Mouse (Mus musculus) stomach, postnatal 0 days (tissue): ENCODE data around the gene Sebox. TPM values are rescaled to one million over a fixed set of nuclear protein-coding genes. Genes with fewer than 3 reads are reported as not detected.
"Not testable (repeated sequence)": the region's sequence is repeated elsewhere in the genome, so short reads cannot be mapped to it uniquely, and the experiment has no call there.

Experiments
- ATAC-seq: fragments of 200-750 bp; cut with Nextera tagmentation; 2 replicates; pipeline ENCODE4 v1.8.0; 2017; ENCODE audit not compliant: low FRiP score, low TSS enrichment
- DNase-seq: peaks from one replicate; pipeline ENCODE4 v3.0.0-alpha.2; 2016; ENCODE audit warnings: low spot score
- H3K27ac ChIP-seq: fragments of 300-500 bp; sonication (generic); replicated peaks from 2 replicates; pipeline ENCODE4 v1.5.1; 2014; ENCODE audit warnings: mild to moderate bottlenecking, control low read depth
- H3K27me3 ChIP-seq: fragments of 300-500 bp; sonication (generic); 2 replicates; pipeline ENCODE4 v1.6.1; 2014; ENCODE audit warnings: low read length; ENCODE audit not compliant: control insufficient read depth, insufficient read depth
- H3K36me3 ChIP-seq: fragments of 300-500 bp; sonication (generic); 2 replicates; pipeline ENCODE4 v1.6.1; 2014; ENCODE audit warnings: low read length, mixed read lengths; ENCODE audit not compliant: control insufficient read depth, insufficient read depth
- H3K4me1 ChIP-seq: fragments of 300-500 bp; sonication (generic); replicated peaks from 2 replicates; pipeline ENCODE4 v1.6.1; 2014; ENCODE audit warnings: antibody characterized with exemption; ENCODE audit not compliant: control insufficient read depth, insufficient read depth
- H3K4me2 ChIP-seq: fragments of 300-500 bp; sonication (generic); replicated peaks from 2 replicates; pipeline ENCODE4 v1.6.1; 2014; ENCODE audit warnings: low read depth, mild to moderate bottlenecking, control low read depth, moderate library complexity
- H3K4me3 ChIP-seq: fragments of 300-500 bp; sonication (generic); 2 replicates; pipeline ENCODE4 v1.5.1; 2014; ENCODE audit warnings: low read depth, low read length, control low read depth
- H3K9ac ChIP-seq: fragments of 300-500 bp; sonication (generic); 2 replicates; pipeline ENCODE4 v1.6.1; 2014; ENCODE audit warnings: mild to moderate bottlenecking, low read length, control low read depth, mixed read lengths
- H3K9me3 ChIP-seq: fragments of 300-500 bp; sonication (generic); 2 replicates; pipeline ENCODE4 v1.6.1; 2016; ENCODE audit warnings: low read length; ENCODE audit not compliant: control insufficient read depth
- CTCF ChIP-seq: IDR thresholded peaks from 2 replicates; pipeline ENCODE4 v1.5.1; 2016; ENCODE audit warnings: antibody characterized with exemption, low read depth, mild to moderate bottlenecking, moderate library complexity
- EP300 ChIP-seq: optimal IDR thresholded peaks from 2 replicates; pipeline ENCODE3; 2016; ENCODE audit warnings: antibody characterized with exemption
- WGBS: fragments of 180-500 bp; shearing (Covaris S2); extraction: QIAGEN DNeasy Blood & Tissue Kit; methylation state at CpG from one replicate; pipeline ENCODE4 v1.1.7; 2014; 5-methylcytosine and 5-hydroxymethylcytosine counted together
- polyA plus RNA-seq: library from polyadenylated mRNA; unstranded; fragments of >200 nt; fragmentation: Nextera tagmentation; extraction: Ambion mirVana; gene quantifications from 2 replicates; pipeline ENCODE4 v1.2.1, GENCODE M21; 2015

The Sebox gene
- polyA plus RNA-seq, 1 experiment from 2014 or later = 0.10 TPM

- Histone ChIP-seq H3K9ac (no peak overlapping the region), H3K4me2 (no peak overlapping the region), H3K36me3 (peaks cover 40% of the 10 kb centered on the region), H3K27ac (no peak overlapping the region), H3K9me3 (no peaks in the 10 kb centered on the region), H3K27me3 (no peaks in the 10 kb centered on the region), H3K4me1 (no peaks in the 10 kb centered on the region), H3K4me3 (no peak overlapping the region)
- no peak for DNase-seq
- ATAC-seq = no peak
- TF ChIP-seq EP300 (no peak), CTCF (no peak)
- WGBS = 73% methylated on average over 9 of the region's 9 CpGs
Measured at GRCm38 (mm10) chr11:78523241-78523955, 20.2 kb downstream of the Sebox start.

GRCm38 (mm10) chr11:78524838-78525237, 21.6 kb downstream of the Sebox start:
- DNase-seq = no peak

GRCm38 (mm10) chr11:78528714-78529113, 25.5 kb downstream of the Sebox start:
- H3K36me3 ChIP-seq = peaks cover 30% of the 10 kb centered on the region
- no peak for ATAC-seq

More at GRCm38 (mm10) chr11:78524838-78525237, 21.6 kb downstream of the Sebox start:
- Histone ChIP-seq H3K27me3 (no peaks in the 10 kb centered on the region), H3K4me3 (no peak overlapping the region), H3K4me2 (no peak overlapping the region), H3K9ac (no peak overlapping the region), H3K4me1 (no peaks in the 10 kb centered on the region), H3K36me3 (peaks cover 41% of the 10 kb centered on the region), H3K9me3 (no peaks in the 10 kb centered on the region), H3K27ac (no peak overlapping the region)
- WGBS = 72% methylated on average over 2 of the region's 2 CpGs
- ATAC-seq = no peak
- TF ChIP-seq EP300 (no peak), CTCF (no peak)

GRCm38 (mm10) chr11:78530001-78530400, 26.8 kb downstream of the Sebox start:
- H3K4me3 ChIP-seq = no peak overlapping the region
- no peaks in the 10 kb centered on the region for H3K27me3 ChIP-seq
- no peak for TF ChIP-seq EP300
- no peak for TF ChIP-seq CTCF
- no peak overlapping the region for H3K4me2 ChIP-seq
- no peak overlapping the region for H3K9ac ChIP-seq
- H3K27ac ChIP-seq = no peak overlapping the region
- H3K4me1 ChIP-seq = no peaks in the 10 kb centered on the region
- no peaks in the 10 kb centered on the region for H3K9me3 ChIP-seq
- WGBS = 90% methylated on average over 12 of the region's 12 CpGs
- H3K36me3 ChIP-seq = peaks cover 26% of the 10 kb centered on the region
- ATAC-seq (no peak), DNase-seq (no peak)

More at GRCm38 (mm10) chr11:78528714-78529113, 25.5 kb downstream of the Sebox start:
- no peak for DNase-seq
- Histone ChIP-seq H3K9me3 (no peaks in the 10 kb centered on the region), H3K27me3 (no peaks in the 10 kb centered on the region), H3K4me2 (no peak overlapping the region), H3K4me1 (no peaks in the 10 kb centered on the region), H3K27ac (no peak overlapping the region), H3K4me3 (no peak overlapping the region), H3K9ac (no peak overlapping the region)
- TF ChIP-seq EP300 (no peak), CTCF (no peak)
- WGBS = 95% methylated on average over 9 of the region's 9 CpGs

- ATAC-seq (no peak), DNase-seq (no peak)
- Histone ChIP-seq H3K4me2 (no peak overlapping the region), H3K4me3 (no peak overlapping the region), H3K27ac (no peak overlapping the region), H3K27me3 (no peaks in the 10 kb centered on the region), H3K9ac (no peak overlapping the region), H3K9me3 (no peaks in the 10 kb centered on the region), H3K36me3 (peaks cover 23% of the 10 kb centered on the region), H3K4me1 (no peaks in the 10 kb centered on the region)
- TF ChIP-seq EP300 = no peak
- WGBS = 49% methylated on average over 6 of the region's 6 CpGs
Measured at GRCm38 (mm10) chr11:78531046-78531445, 27.8 kb downstream of the Sebox start.

- H3K27me3 ChIP-seq, H3K4me2 ChIP-seq, ATAC-seq, H3K27ac ChIP-seq, H3K4me1 ChIP-seq, H3K4me3 ChIP-seq, DNase-seq, H3K9ac ChIP-seq, H3K9me3 ChIP-seq: not testable (repeated sequence)
- 92% methylated on average over 10 of the region's 10 CpGs for WGBS
- peaks cover 20% of the 10 kb centered on the region for H3K36me3 ChIP-seq
Measured at GRCm38 (mm10) chr11:78531515-78531914, 28.3 kb downstream of the Sebox start.
